Mouse (Mus musculus) right cerebral cortex, adult 2 months (tissue): ENCODE measurements around the gene Gltp.
A peak's percentile ranks its signal among the peaks of the same experiment; 100 is the strongest.

Source experiments
- DNase-seq, 2 experiments: peaks; one replicate each; pipeline ENCODE4 v3.0.0; 2021 to 2022; ENCODE audit warnings: low spot score in 2 of 2

Gltp gene

DNA sequence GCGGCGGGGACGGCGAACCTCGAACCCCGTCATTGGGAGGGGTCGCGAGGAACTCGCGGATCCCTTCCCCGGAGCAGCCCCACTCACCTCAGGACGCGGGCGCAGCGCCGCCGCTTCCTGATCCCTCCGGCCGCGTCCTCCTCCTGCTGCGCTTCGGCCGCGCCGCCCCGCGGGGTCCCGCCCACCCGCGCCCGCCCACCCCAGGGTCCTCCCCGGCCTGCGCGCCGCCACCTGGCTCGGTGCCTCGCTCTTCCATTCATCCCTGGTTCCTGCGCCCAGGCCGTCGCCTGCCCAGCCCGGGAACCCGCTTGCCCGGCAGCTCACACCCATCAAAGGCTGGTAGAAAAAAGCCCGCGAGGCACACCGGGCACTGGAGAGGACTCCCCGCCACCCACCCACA lies 32.5 kb downstream of the Gltp start, which contains the start of gene Trpv4:
TSS of gene Trpv4 (minus strand) at position 167 of the 400 bp plus-strand sequence.
- DNase-seq = no peak

DNA sequence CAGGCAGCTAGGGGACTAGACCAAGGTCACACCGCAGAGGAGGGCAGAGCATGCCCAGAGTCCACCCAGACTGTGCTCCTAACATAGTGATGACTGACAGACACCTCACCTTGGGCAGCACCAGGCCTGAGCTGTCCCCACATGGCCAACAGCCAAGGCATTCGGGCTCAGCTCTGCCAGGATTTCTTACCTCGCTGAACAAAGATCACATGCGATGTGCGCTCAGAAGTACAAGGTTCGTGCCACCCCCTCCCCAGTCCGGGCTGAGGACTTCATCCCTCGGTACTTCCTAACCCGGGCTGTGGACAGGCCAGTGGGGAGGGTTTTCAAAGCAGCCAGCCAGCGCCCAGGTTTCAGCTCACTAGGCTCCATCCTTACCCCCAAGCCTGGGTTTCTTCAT lies 33.4 kb downstream of the Gltp start:
- no peak for DNase-seq

DNA sequence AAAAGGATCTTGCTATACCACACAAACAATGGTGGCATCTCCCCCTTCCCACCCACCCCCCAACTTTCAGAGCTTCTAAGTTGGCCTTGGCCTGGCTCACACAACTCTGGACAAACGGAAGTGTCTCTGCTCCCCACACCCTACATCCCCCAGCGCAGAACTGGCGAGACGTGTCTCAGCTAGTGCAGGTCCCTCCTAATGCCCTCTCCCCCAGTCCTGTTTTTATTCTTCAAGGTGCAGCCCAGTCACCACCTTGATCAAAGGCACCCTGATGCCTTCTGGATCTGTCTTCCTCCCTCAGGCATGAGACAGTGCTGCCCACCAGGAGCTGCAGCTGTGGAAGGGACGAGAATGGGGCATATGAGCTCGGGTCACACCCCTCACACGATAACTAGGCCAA lies 34.5 kb downstream of the Gltp start:
- DNase-seq = no peak

DNA sequence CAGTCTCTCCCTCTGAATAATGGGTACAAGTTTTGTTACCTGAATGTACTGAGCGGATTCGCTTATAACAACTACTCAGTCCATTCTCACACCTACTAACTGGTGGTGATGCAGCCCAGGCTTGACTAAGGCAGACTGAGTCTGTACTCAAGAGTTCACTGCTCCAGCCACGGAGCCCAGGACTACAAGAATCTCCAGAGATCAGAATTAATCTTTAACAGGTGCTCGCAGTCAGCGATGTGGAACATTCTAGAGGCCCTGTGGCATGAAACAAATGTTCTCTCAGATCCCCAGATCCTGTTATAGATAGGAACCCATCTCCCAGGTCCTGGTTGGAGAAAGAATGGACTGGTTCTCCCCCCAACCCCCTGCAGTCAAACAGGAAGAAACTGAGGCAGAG lies 35.1 kb downstream of the Gltp start:
- DNase-seq = no peak

DNA sequence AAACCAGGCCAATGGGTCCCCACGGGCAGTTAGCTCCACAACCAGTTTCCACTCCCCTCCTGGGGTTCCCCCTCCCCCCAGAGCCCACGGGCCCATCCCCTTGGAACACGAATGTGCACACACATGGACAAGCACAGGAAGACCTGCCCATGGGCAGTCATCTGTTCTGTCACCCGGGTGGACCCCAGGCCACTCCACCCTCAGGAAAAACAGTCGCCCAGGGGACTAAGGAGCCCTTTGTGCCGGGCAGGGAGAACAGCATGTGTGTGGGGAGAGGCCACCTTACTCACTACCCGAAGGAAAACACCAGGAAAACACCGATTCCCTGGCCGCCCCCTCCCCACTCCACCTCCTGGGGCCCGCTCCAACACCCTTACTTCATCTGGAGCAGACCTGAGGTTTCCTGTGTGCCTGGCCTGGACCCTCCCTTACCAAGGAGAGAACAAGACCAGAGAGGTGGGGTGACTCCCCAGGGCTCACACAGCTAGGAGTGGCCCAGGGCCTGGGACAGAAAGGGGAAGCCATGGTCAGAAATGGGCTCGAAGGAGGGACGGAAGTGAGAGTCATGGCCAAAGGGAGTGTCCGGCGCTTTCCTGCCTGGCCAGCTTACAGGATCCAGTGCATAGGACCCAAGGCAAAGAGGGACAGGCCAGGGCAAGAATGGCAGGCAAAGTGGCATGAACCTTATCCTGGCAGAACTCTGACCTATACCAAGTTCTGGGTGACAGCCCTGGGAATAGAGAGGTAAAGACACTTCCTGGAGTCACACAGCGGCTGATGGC lies 36.9 kb downstream of the Gltp start:
- no peak for DNase-seq

DNA sequence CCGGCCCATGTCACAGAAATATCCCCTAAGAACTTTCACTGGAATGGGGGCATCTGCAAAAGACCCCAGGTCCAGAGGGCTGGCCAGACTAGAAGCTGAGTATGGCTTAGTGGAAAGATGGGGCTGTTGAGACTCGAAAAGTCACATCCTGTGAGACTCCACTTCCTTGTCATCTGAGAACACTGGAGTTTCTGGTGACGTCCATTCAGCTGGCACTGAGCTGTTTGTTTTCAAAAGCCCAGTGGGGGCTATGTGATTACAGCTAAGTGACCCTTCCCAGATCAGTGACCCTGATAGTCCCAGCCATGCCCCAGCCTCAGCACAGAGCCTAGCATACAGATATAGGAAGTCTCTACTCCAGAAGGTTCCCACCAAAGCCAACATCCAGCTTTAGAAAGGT lies 39.3 kb downstream of the Gltp start:
- DNase-seq = no peak

DNA sequence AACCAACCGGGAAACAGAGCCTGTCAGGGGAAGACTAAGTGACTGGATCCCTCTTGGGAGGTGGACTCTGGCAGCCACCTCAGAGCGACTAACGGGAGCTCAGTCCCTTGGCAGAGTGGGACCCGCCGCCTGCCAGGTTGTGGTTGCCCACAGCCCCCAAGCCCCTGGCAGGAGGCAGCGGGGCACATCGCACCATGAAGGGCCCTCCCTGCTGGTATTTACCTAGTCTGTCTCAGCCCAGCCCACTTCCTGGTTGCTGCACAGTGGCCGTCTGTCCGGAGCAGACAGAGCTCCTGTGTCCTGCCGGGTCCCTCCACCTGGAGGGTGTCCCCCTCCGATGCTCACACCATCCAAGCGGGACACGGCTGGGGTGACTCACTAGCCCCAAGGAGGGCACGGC lies 39.8 kb downstream of the Gltp start:
- no peak for DNase-seq

DNA sequence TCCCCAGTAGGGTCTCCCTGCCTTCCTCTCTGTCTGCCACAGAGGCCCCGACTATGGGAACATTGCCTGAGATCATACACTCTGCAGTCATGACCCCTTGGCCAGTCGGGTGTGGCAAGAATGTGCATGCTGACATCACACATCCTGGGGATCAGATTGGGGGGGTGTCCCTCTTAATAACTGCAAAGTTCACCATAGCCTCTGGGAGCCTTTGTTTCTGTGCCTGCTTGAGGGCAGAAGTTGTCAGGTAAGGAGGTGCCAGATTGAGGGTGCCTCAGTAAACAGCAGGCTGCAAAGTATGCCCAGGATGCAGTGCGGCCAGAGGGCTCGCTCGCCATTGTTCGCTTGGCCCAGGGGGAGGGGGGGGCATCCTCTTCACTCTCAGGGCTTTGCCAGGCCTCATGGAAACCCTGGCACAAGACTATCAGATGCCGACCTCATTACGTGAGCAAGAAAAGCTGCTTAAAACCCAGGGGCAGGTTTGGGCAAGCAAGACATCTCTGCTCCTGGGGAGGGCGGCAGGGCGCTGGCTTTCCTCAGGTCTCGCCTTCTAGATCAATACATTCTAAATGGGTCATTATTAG lies 42.0 kb downstream of the Gltp start:
- no peak for DNase-seq

DNA sequence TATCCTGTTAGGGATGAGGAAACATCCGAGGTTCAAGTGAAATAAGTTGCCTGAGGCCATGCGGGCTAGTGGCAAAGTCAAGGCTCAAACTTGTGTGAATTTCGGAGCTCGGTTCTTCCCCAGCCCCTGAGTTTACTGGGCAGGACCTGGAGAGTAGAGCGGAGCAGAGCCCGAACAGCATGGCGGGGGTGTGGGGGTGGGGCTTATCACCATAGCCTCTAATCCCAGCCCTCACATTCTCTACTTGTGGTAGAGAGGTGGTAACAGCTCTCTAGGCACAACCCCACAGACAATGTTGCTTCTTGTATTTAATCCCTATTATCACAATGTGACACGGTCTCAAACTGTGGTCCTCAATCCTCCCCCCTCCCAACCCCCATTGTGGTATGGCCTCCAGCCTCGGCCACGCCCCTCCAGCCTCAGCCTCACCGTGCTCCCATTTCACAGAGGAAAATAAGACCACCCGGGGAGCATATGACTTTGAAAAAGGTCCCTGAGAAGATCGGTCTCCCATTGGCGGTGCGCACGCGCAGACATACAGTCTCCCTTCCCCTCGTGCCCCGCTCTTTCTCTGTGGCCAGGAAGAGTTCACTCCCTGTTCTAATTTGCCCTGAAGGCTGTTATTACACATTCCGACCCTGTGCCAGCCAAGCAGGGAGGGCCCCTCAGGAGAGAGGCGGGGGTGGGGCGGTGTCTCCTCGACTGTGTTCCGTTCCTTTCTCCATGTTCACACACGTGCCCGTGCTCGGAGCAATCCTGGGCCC lies 43.4 kb downstream of the Gltp start:
- DNase-seq = no peak

DNA sequence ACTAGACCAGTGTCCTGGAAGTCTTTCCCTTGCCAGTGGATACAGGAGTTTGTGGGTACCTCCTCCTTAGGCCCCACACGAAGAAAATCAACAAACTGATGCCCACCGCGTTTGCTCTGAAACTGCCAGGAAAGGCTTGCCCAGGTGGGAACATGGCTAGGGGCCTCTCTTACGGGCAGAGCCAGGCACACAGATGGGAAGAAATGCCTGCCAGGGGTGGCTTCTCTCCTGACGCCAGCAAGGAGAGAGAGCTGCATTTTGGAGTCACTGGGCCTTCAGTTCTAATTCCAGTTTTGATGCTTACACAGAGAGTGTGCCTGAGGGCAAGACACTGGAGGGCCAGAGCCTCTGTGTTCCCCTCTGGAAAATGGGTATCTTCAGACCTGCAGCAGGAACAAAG lies 44.9 kb downstream of the Gltp start:
- DNase-seq = no peak

DNA sequence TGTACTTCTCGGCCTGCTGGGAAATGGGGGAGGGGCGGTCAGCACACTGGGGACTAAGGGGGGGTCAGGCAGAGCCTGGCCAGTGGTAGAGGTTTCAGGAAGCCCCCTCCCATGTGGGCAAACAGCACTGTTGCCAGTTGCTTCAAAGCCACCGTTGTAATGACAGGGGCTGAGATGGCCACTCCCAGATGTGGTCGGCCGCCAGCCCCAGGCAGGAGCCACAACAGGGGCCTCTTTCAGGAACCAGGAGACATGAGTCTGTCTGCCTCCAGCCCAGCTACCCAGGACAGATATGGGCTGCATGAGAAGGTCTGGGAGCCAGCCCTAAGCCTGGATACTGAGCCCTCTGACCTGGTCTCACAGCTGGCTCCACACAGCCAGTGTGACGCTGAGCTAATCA lies 45.9 kb downstream of the Gltp start:
- DNase-seq = no peak

DNA sequence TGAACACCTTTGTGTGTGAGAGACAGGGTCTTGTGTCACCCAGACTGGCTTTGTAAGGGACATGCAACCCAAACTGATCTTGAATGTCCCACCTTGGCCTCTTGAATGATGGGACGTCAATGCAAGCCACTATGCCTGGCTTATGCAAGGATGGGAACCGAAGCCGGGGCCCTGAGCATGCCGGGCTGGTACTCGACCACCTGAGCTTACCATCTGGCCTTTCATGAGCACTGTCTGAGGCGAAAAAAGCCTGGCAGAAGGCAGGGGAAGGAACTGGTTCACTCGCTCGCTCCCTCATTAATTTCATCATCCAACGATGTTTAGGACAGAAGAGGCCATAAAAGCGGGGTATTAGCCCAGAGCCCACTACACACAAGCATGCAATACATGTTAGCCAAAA lies 50.0 kb downstream of the Gltp start:
- DNase-seq = no peak

DNA sequence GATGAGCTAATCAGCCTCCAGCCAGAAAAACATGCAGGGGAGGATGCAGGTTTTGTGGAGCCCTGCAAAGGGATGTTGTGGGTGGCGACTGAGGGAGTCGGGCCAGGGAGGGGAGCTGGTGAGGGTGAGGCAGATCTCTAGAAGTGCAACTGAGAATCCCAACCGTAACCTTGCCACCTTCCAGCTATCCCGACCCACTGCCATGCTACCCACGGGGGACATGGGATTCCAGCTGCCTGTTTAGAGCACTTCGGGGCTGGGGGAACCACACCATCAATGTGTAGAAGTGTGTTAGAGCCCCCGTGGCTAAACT lies 51.2 kb downstream of the Gltp start:
- DNase-seq = no peak

DNA sequence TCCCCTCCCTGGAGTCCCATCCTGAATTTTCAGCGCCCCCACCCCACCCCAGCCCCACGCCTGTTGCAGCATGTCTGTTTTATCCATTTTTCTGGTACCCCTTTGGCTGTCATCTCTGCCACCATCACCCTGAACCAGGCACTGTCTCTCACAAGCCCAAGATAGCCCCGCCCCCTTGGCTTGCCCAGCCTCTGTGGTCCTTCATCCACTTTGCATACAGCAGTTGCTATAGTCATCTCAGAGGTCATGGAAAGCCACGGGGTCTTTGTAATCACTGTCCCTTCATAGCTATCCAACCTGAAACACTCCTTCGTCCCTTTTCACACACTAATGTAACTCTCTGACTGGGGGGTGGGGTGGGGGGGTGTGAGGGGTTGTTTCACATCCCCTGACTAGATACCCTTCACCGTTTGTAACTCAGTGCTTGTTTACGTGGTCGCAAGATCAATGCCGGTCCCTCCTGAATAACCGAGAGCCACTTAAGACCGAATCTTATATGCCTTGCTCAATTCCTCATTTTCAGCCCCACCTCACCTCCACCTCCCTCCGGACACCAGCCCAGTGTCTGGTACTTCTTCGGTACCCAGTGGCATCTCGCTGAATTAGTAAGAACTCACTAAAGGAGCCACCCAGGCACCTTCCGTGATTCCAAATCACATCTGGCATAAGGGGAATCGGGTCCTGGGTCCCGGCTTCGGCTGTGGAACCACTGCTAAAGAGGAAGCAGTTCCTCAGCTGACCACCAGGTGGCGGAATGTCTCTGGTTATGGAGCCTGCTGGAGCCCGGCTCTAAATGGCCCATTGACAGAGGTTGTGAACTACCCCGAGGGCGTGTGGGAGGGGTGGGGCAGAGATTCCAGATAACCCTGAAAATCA lies 51.8 kb downstream of the Gltp start:
- peak; percentile 86 to 92 for DNase-seq

DNA sequence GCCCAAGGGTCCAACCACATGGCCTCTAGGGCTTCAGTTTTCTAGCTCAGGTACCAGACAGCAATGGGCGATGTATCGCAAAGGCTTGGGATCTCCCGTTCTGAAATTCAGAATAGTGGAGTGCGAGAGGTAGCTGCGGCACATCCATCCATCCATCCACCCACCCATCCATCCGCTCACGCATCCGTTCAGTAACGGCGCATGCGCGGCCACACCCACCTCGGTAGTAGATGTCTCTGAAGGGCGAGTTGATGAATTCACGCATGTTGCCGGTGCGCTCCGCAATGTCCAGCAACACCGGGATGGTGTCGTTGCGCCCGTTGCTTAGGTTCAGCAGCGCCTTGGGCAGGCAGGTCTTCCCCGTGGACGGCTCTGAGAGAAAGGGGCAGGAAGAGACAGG lies 54.7 kb downstream of the Gltp start:
- no peak for DNase-seq

DNA sequence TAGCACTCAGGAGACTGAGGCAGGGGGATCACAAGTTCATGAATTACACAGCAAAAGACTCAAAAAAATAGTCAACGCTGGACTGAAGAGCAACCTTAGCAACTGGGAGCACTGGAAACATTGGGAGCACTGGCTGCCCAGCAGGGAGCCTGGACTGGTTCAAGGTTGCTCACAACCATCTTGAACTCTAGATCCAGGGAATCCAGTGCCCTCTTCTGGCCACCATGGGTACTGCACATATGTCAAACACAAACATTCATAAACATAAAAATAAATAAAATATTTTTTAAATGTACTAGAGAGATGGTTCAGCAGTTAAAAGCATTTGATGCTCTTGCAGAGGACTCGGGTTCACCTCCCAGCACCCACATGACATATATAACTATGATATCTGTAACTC lies 59.4 kb downstream of the Gltp start:
- DNase-seq = no peak

DNA sequence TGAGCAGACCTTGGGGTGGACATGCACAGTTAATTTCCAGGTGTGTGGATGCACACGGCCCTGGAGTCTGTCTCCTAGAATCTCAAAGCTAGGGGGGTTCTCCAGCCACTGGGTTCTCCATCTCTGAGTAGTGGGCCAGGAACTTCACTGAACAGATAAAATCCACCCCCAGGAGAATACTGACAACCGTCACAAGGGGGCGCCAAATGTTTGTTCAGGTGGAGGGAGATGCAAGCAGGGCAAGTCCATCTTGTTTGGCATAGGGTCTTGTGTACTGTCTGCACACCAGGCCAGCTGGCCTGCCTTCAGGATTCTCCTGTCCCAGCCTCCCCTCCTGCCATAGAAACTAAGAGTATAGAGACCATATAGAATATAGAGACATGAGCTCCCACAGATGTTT lies 65.2 kb downstream of the Gltp start:
- peak; percentile 44 to 78 for DNase-seq

DNA sequence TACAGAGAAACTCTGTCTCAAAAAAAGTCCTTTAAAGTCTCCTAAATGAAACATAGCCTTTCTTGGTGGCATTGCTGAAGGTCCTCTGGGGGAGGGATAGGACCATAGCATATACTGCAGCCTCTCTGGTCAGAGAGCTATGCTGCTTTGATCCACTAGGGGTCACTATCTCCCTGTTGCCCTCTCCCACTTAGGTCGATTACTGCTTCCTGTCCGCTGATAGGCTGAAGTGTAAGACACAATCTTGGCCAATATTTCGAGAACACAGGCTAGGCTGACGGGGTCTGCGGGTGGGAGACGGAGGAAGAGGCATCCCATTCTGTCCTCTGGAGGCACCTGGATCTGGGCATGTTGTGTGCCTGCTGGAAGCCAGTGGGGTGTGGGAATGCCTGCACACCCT lies 70.5 kb downstream of the Gltp start:
- DNase-seq = no peak
